Mouse (Mus musculus) heart, postnatal 10 days (tissue): ENCODE data around the gene Leo1. TPM values are rescaled to one million over a fixed set of nuclear protein-coding genes. Genes with fewer than 3 reads are reported as not detected.

Source experiments
- total RNA-seq, 2 experiments: library from RNA; stranded (reverse); gene quantifications; 2 replicates each; pipeline ENCODE4 v1.2.3; 2021

The Leo1 gene
- total RNA-seq, 2 experiments from 2014 or later = 21.8 to 23.2 TPM

Other genes with a start within 250 kb of the Leo1 start
- gene Myo5c, start 209.5 kb upstream of the Leo1 start, total RNA-seq = 1 to 10 TPM; 3.4 to 4.9 TPM
- 10 to 100 TPM; 32.8 to 33.3 TPM for gene Gnb5, start 135.2 kb upstream of the Leo1 start, total RNA-seq
- gene Bcl2l10, start 93.8 kb upstream of the Leo1 start, total RNA-seq = not detected
- gene Mapk6, start 31.5 kb upstream of the Leo1 start, total RNA-seq = 10 to 100 TPM; 47.8 to 49.8 TPM
- 100 to 1,000 TPM; 112 to 123 TPM for gene Tmod3, start 118.1 kb downstream of the Leo1 start, total RNA-seq
- gene Tmod2, start 169.8 kb downstream of the Leo1 start, total RNA-seq = 1 to 10 TPM; 5.0 to 6.6 TPM
- gene Lysmd2, start 184.2 kb downstream of the Leo1 start, total RNA-seq = 10 to 100 TPM in 1 of 2 experiments, 1 to 10 TPM in 1; 9.8 to 11.2 TPM
- under 1 TPM; 0.32 to 0.86 TPM for gene Scg3, start 242.5 kb downstream of the Leo1 start, total RNA-seq